Mouse (Mus musculus) midbrain, embryonic 15.5 days (tissue): ENCODE results near the gene Kazn. TPM values are rescaled to one million over a fixed set of nuclear protein-coding genes. Genes with fewer than 3 reads are reported as not detected.

ENCODE experiments used
- ATAC-seq: fragments of 200-750 bp; cut with Nextera tagmentation; replicated peaks from 2 replicates; pipeline ENCODE4 v1.8.0; 2017; ENCODE audit warnings: moderate TSS enrichment
- H3K27ac ChIP-seq: fragments of 300-500 bp; sonication (generic); 2 replicates; pipeline ENCODE4 v1.5.1; 2015; ENCODE audit warnings: mild to moderate bottlenecking, inconsistent platforms
- H3K27me3 ChIP-seq: fragments of 300-500 bp; sonication (generic); replicated peaks from 2 replicates; pipeline ENCODE4 v1.6.1; 2015; ENCODE audit warnings: inconsistent platforms
- H3K36me3 ChIP-seq: fragments of 300-500 bp; sonication (generic); replicated peaks from 2 replicates; pipeline ENCODE4 v1.6.1; 2015; ENCODE audit warnings: inconsistent platforms
- H3K4me1 ChIP-seq: fragments of 300-500 bp; sonication (generic); 2 replicates; pipeline ENCODE4 v1.6.1; 2015; ENCODE audit warnings: inconsistent platforms
- H3K4me2 ChIP-seq: fragments of 300-500 bp; sonication (generic); 2 replicates; pipeline ENCODE4 v1.6.1; 2015; ENCODE audit warnings: inconsistent platforms, mild to moderate bottlenecking, moderate library complexity
- H3K4me3 ChIP-seq: fragments of 300-500 bp; sonication (generic); 2 replicates; pipeline ENCODE4 v1.5.1; 2015; ENCODE audit warnings: mild to moderate bottlenecking, inconsistent platforms
- H3K9ac ChIP-seq: fragments of 300-500 bp; sonication (generic); 2 replicates; pipeline ENCODE4 v1.6.1; 2015; ENCODE audit warnings: mild to moderate bottlenecking, inconsistent platforms
- H3K9me3 ChIP-seq: fragments of 300-500 bp; sonication (generic); 2 replicates; pipeline ENCODE4 v1.6.1; 2016; ENCODE audit warnings: inconsistent platforms
- WGBS: fragments of 180-500 bp; shearing (Covaris S2); methylation state at CpG from one replicate; pipeline ENCODE4 v1.1.7; 2015; ENCODE audit warnings: mixed read lengths; 5-methylcytosine and 5-hydroxymethylcytosine counted together
- polyA plus RNA-seq: library from polyadenylated mRNA; unstranded; fragments of >200 nt; fragmentation: Nextera tagmentation; extraction: Ambion mirVana; gene quantifications from 2 replicates; pipeline ENCODE4 v1.2.1, GENCODE M21; 2015

Kazn gene
- 33.6 and 34.3 TPM in 2 replicates for polyA plus RNA-seq

- H3K36me3 ChIP-seq: no peaks in the 10 kb centered on the region
- H3K4me2 ChIP-seq: peak within 1 kb of the TSS; percentile 98
- H3K4me1 ChIP-seq: peaks cover 27% of the 10 kb centered on the region
- peak; percentile 74 for ATAC-seq
- WGBS: 4% methylated on average over 43 of the region's 46 CpGs
- H3K9ac ChIP-seq: peak within 1 kb of the TSS; percentile 62
- 0 out of 2 replicates have a peak, but pooled peaks cover 2% of the 10 kb centered on the region for H3K27me3 ChIP-seq
- H3K9me3 ChIP-seq: no peaks in the 10 kb centered on the region
- peak within 1 kb of the TSS; percentile 55 for H3K4me3 ChIP-seq
- peak within 1 kb of the TSS; percentile 21; the same call in 1 of the 2 replicates for H3K27ac ChIP-seq
Measured at GRCm38 (mm10) chr4:142239240-142240126, at the start of gene Kazn. Gene Kazn, minus strand, starts transcription at chr4:142239401.

- H3K27me3 ChIP-seq: no peaks in the 10 kb centered on the region
- 95% methylated on average over 2 of the region's 2 CpGs for WGBS
- ATAC-seq: no peak
Measured at GRCm38 (mm10) chr4:142285471-142285870, 46.3 kb upstream of the Kazn start.

DNA sequence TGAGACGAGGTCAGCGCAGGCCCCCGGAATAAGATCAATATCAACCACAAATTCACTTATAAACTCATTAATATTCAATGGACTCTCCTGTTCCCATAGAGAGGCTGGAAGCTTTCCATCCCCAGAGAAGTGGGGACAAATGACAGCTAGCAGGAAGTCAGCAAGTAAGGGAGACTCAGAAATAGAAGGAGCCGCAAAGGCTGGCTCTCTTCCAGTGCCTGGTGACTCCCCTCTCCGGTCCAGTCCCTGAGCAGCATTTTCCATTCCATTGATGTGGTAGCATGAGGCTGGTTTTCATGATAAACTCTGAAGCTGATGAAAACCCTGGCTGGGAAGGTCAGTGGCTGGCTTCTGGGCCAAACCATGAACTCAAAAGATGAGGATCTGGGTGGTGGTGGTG lies 44.7 kb upstream of the Kazn start:
- no peak overlapping the region for H3K4me2 ChIP-seq
- H3K27ac ChIP-seq: no peak overlapping the region
- no peak for ATAC-seq
- no peaks in the 10 kb centered on the region for H3K9me3 ChIP-seq
- 78% methylated on average over 5 of the region's 5 CpGs for WGBS
- no peaks in the 10 kb centered on the region for H3K27me3 ChIP-seq
- no peaks in the 10 kb centered on the region for H3K36me3 ChIP-seq
- no peak overlapping the region for H3K4me3 ChIP-seq
- no peaks in the 10 kb centered on the region for H3K4me1 ChIP-seq
- no peak overlapping the region for H3K9ac ChIP-seq

More at GRCm38 (mm10) chr4:142285471-142285870, 46.3 kb upstream of the Kazn start:
- Histone ChIP-seq H3K36me3 (no peaks in the 10 kb centered on the region), H3K9ac (no peak overlapping the region), H3K9me3 (no peaks in the 10 kb centered on the region), H3K4me1 (no peaks in the 10 kb centered on the region), H3K4me2 (no peak overlapping the region), H3K4me3 (no peak overlapping the region), H3K27ac (no peak overlapping the region)

- no peak overlapping the region for H3K27ac ChIP-seq
- no peak for ATAC-seq
- WGBS: 90% methylated on average over 6 of the region's 6 CpGs
Measured at GRCm38 (mm10) chr4:142278197-142278575, 39.0 kb upstream of the Kazn start.

GRCm38 (mm10) chr4:142277481-142278196 lies 38.4 kb upstream of the Kazn start:
- H3K4me2 ChIP-seq: no peak overlapping the region
- no peak overlapping the region for H3K9ac ChIP-seq

More at GRCm38 (mm10) chr4:142278197-142278575, 39.0 kb upstream of the Kazn start:
- Histone ChIP-seq H3K9me3 (no peaks in the 10 kb centered on the region), H3K4me2 (no peak overlapping the region), H3K9ac (no peak overlapping the region), H3K4me1 (peaks cover 10% of the 10 kb centered on the region), H3K36me3 (no peaks in the 10 kb centered on the region), H3K4me3 (no peak overlapping the region), H3K27me3 (no peaks in the 10 kb centered on the region)

GRCm38 (mm10) chr4:142275242-142275641 lies 36.0 kb upstream of the Kazn start:
- Histone ChIP-seq H3K4me2 (no peak overlapping the region), H3K27me3 (no peaks in the 10 kb centered on the region), H3K9me3 (no peaks in the 10 kb centered on the region), H3K27ac (no peak overlapping the region), H3K4me3 (no peak overlapping the region), H3K4me1 (peaks cover 10% of the 10 kb centered on the region), H3K9ac (no peak overlapping the region), H3K36me3 (no peaks in the 10 kb centered on the region)
- WGBS: 53% methylated on average over 2 of the region's 2 CpGs
- ATAC-seq: no peak

More at GRCm38 (mm10) chr4:142277481-142278196, 38.4 kb upstream of the Kazn start:
- Histone ChIP-seq H3K27ac (0 out of 2 replicates have a peak overlapping the region, but pooled peaks have one; percentile 41), H3K27me3 (no peaks in the 10 kb centered on the region), H3K4me1 (peaks cover 10% of the 10 kb centered on the region), H3K9me3 (no peaks in the 10 kb centered on the region), H3K36me3 (no peaks in the 10 kb centered on the region), H3K4me3 (no peak overlapping the region)
- 46% methylated on average over 20 of the region's 20 CpGs for WGBS
- ATAC-seq: no peak

DNA sequence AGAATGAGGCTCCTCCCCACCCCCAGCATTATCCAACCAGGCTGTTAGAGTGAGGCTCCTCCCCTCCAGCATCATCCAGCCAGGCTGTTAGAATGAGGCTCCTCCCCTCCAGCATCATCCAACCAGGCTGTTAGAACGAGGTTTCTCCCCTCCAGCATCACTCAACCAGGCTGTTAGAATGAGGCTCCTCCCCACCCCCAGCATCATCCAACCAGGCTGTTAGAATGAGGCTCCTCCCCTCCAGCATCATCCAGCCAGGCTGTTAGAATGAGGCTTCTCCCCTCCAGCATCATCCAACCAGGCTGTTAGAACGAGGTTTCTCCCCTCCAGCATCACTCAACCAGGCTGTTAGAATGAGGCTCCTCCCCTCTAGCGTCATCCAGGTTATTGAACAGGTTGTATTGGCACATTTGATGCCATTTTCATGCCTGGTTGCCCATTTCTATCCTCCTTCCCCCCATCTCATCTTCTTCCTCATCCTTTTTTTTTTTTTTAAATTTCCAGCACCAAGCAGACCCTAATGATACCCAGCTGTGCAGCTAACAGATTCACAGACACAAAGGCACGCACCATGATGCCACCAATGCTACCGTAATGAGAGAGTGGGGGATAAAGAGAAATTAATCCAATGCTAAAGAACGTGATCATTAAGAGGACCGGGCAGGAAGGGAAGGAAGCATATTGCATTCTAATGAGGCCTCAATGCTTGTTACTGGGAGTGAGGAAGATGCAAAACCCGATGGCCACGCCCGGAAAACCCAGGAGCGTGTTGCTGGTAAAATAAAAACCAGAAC lies 35.4 kb upstream of the Kazn start:
- no peak overlapping the region for H3K27ac ChIP-seq
- ATAC-seq: peak; percentile 47; the same call in 1 of the 2 replicates

DNA sequence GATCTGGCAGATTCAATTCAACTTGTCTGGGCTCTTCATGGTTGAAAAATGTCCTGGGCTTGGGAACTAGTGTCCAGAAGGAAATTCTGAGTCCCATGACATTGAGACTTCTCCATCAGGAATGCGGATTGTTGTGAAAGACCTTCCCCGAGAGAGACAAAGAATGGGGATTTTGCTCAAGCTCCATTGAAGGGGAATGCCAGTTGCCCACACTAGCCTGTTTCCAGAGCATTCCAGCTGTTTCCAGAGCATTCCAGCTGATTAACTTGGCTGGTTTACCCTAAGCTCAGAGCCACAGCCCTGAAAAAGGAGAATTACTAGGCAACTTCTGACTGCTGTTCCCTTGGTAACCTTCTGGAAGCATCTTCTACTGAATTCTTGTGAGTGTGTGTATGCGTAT lies 32.3 kb upstream of the Kazn start:
- ATAC-seq: no peak
- Histone ChIP-seq H3K9ac (no peak overlapping the region), H3K9me3 (no peaks in the 10 kb centered on the region), H3K4me1 (peaks cover 12% of the 10 kb centered on the region), H3K27ac (no peak overlapping the region), H3K27me3 (no peaks in the 10 kb centered on the region), H3K4me3 (no peak overlapping the region), H3K36me3 (no peaks in the 10 kb centered on the region), H3K4me2 (no peak overlapping the region)
- whole genome bisulfite sequencing: 67% methylated on average over 3 of the region's 3 CpGs

More for the DNA sequence above, 35.4 kb upstream of the Kazn start:
- Histone ChIP-seq H3K4me3 (no peak overlapping the region), H3K9ac (no peak overlapping the region), H3K4me1 (peaks cover 10% of the 10 kb centered on the region), H3K36me3 (no peaks in the 10 kb centered on the region), H3K9me3 (no peaks in the 10 kb centered on the region), H3K4me2 (peak overlapping the region; percentile 9; the same call in 1 of the 2 replicates), H3K27me3 (no peaks in the 10 kb centered on the region)
- WGBS: 62% methylated on average over 11 of the region's 11 CpGs

DNA sequence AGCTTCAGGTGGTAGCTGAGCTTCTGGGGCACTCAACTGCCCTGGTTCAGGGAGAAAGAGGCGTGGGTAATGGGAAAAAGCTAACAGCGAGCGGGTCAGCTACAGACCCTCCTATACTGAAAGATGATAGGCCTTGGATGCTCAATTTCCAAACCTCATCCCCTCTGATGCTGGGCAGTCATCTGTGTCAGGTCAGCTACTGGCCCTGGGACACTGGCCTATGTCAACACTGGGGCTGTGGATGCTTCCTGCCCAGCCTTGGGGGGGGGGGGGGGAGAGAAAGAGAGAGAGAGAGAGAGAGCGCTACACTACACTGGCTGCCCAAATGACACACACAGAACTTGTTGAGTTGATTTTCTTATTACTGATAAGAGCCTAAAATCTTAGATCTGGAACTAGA lies 28.6 kb upstream of the Kazn start:
- 23% methylated on average over 4 of the region's 4 CpGs for WGBS
- Histone ChIP-seq H3K27me3 (no peaks in the 10 kb centered on the region), H3K9ac (no peak overlapping the region), H3K36me3 (no peaks in the 10 kb centered on the region), H3K4me1 (peaks cover 12% of the 10 kb centered on the region), H3K4me2 (no peak overlapping the region), H3K9me3 (no peaks in the 10 kb centered on the region), H3K4me3 (no peak overlapping the region), H3K27ac (peak overlapping the region; percentile 66)
- peak; percentile 34; the same call in 1 of the 2 replicates for ATAC-seq

DNA sequence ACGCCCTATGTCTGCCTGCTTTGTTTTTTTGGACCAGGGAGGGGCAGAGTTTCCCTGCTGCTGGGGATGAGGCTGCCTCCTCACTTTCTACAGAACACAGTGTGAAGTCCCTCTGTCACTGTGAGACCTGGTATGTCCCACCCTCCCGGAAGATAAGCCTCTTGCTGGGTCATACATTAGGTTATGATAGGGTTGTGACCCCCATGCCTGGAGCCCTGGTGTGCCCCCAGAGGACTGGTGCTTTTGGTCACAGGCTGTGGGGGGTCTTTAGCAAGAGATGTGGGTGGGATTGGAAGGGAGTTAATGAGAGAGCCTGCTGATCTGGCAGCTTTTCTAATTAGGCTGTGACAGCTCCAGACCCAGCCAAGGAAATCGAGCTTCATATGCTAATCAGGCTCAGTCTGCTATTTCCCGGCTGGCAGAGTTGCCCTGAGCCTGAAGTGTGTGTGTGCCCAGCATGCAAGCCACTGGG lies 28.2 kb upstream of the Kazn start:
- peak; percentile 75 for ATAC-seq
- Histone ChIP-seq H3K27ac (peak overlapping the region; percentile 66), H3K4me1 (peaks cover 12% of the 10 kb centered on the region), H3K27me3 (no peaks in the 10 kb centered on the region), H3K36me3 (no peaks in the 10 kb centered on the region), H3K9me3 (no peaks in the 10 kb centered on the region), H3K4me3 (no peak overlapping the region), H3K4me2 (no peak overlapping the region), H3K9ac (no peak overlapping the region)
- 5% methylated on average over 4 of the region's 4 CpGs for WGBS

- no peak for ATAC-seq
- no peak overlapping the region for H3K4me2 ChIP-seq
- H3K4me3 ChIP-seq: no peak overlapping the region
- no peak overlapping the region for H3K27ac ChIP-seq
- WGBS: 92% methylated on average over 7 of the region's 7 CpGs
- no peaks in the 10 kb centered on the region for H3K27me3 ChIP-seq
- H3K9me3 ChIP-seq: no peaks in the 10 kb centered on the region
- no peak overlapping the region for H3K9ac ChIP-seq
- peaks cover 12% of the 10 kb centered on the region for H3K4me1 ChIP-seq
- no peaks in the 10 kb centered on the region for H3K36me3 ChIP-seq
Measured at GRCm38 (mm10) chr4:142264335-142264734, 25.1 kb upstream of the Kazn start.
